In genomic region chr12:58027796-58028195, GRCm38 (mm10) we compare ENCODE assay signal across 20 mouse cellular contexts.
"Had no signal": no experiment of that assay in that cellular context is flagged by ENCODE, and none has a peak within 500 bp of the region (broad histone marks: within the 10 kb centered on the region; RNA-seq: fewer than 3 reads in every experiment).

No protein-coding gene starts in this region.

- H3K4me1 ChIP-seq: kidney, embryonic 15.5 days; liver, embryonic 12.5 days; liver, embryonic 15.5 days had no signal

- DNase-seq: kidney, adult 8-10 months; kidney, postnatal 10 days; kidney, postnatal 36 days; layer of hippocampus, postnatal 36 days; liver; lung, adult 2 months; lung, postnatal 14 days; lung, postnatal 4 days; midbrain, embryonic 14.5 days; right cerebral cortex, postnatal 14 days; right cerebral cortex, postnatal 4 days; thymus, adult 2 months; thymus, postnatal 14 days; thymus, postnatal 4 days had no signal

- ATAC-seq: liver, embryonic 12.5 days had no signal

- H3K9ac ChIP-seq: kidney, embryonic 15.5 days; limb, embryonic 12.5 days; liver, embryonic 12.5 days; liver, embryonic 15.5 days had no signal

- H3K27ac ChIP-seq: kidney, embryonic 15.5 days; limb, embryonic 12.5 days; liver, embryonic 12.5 days; liver, embryonic 15.5 days; stomach, postnatal 0 days had no signal

- H3K27me3 ChIP-seq: kidney, embryonic 15.5 days; limb, embryonic 12.5 days; liver, embryonic 12.5 days; liver, embryonic 15.5 days had no signal

- H3K36me3 ChIP-seq: kidney, embryonic 15.5 days; limb, embryonic 12.5 days; liver, embryonic 12.5 days; liver, embryonic 15.5 days had no signal

- H3K4me2 ChIP-seq: kidney, embryonic 15.5 days; limb, embryonic 12.5 days; liver, embryonic 12.5 days; liver, embryonic 15.5 days; midbrain, embryonic 11.5 days had no signal

- H3K4me3 ChIP-seq: kidney, embryonic 15.5 days; limb, embryonic 12.5 days; liver, embryonic 12.5 days; liver, embryonic 15.5 days had no signal

- H3K9me3 ChIP-seq: kidney, embryonic 15.5 days; limb, embryonic 12.5 days; liver, embryonic 12.5 days; liver, embryonic 15.5 days had no signal
